Mouse (Mus musculus) C2C12 (cell line): Measurements from ENCODE around the gene Nsa2.

Experiments used
- CEBPB ChIP-seq: IDR thresholded peaks from one replicate; pipeline ENCODE4 v1.6.1; 2011; ENCODE audit warnings: low read depth, mild to moderate bottlenecking, control low read depth, moderate library complexity
- CTCF ChIP-seq: IDR thresholded peaks from one replicate; pipeline ENCODE4 v1.5.1; 2011; ENCODE audit not compliant: control insufficient read depth, insufficient read depth, insufficient read length
- FOSL1 ChIP-seq: IDR thresholded peaks from one replicate; pipeline ENCODE4 v1.8.0; 2011; ENCODE audit warnings: mild to moderate bottlenecking, low read length; ENCODE audit not compliant: poor library complexity, insufficient read depth, severe bottlenecking
- MAX ChIP-seq: IDR thresholded peaks from one replicate; pipeline ENCODE4 v1.6.1; 2011; ENCODE audit warnings: mild to moderate bottlenecking, control low read depth
- MYOG ChIP-seq: IDR thresholded peaks from one replicate; pipeline ENCODE4 v1.6.1; 2011; ENCODE audit not compliant: control insufficient read depth, insufficient read length; ENCODE audit errors: extremely low read depth

DNA sequence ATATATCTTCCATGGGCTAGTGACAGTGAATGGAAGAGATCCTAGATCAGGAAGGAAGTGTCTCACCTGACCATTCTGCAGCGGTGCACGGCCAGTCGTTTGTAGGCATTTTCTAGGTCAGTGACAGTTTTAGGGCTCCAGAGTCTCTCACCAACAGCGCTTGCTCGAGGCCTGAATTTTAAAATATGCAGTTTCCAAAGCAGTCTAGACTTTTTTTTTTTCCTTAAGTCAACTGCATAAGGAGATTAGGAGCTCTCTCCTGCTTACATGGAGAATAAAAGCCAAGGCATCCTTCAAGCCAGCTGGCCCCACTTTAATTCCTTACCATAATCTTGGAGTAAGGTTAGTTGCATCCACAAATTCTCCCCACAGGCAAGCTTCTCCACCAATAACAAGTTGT lies 39.0 kb upstream of the Nsa2 start:
- TF ChIP-seq CTCF (no peak), MYOG (no peak), FOSL1 (no peak), MAX (no peak), CEBPB (no peak)
